Mouse (Mus musculus): Measurements from ENCODE around the gene Ccdc181. TPM values are rescaled to one million over a fixed set of nuclear protein-coding genes. Genes with fewer than 3 reads are reported as not detected.
A peak's percentile ranks its signal among the peaks of the same experiment; 100 is the strongest.
"Not testable (repeated sequence)": the region's sequence is repeated elsewhere in the genome, so short reads cannot be mapped to it uniquely, and the experiment has no call there.

The Ccdc181 gene
- total RNA-seq (2015; ENCODE audit: low replicate concordance), result 1.7 and 15.5 TPM in 2 replicates
- total RNA-seq (2017; ENCODE audit: low replicate concordance), result 8.4 and 9.0 TPM in 2 replicates

DNA sequence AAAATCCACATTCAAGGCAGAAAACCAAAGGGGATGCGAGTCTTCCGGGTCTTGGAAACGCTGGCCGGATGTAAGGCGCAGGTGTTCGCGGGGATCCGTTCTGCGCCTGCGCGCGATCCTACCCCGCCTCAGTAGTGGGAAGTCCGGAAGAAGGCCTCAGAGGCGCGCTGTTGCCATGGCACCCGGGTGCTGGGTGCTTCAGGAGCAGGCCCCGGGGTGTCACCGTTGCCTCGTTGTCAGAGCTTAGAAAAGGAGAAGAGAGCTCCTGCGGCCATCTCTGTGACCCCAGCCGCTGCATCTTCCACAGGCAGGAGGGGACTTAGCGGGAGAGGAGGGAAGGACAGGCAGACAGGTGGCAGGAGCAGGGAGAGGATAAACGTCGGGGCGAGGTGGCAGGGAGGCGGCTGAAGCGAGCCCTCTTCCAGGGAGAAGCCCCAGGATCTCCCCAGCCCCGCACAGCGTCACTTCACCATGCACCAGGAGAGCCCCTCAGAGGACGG, at the start of gene Ccdc181:
Gene Ccdc181 (plus strand): TSS at position 131 of the 500 bp plus-strand sequence.
- peak; percentile 100 for ATAC-seq (replicated peaks; ENCODE audit: low FRiP score, poor library complexity, severe bottlenecking)

DNA sequence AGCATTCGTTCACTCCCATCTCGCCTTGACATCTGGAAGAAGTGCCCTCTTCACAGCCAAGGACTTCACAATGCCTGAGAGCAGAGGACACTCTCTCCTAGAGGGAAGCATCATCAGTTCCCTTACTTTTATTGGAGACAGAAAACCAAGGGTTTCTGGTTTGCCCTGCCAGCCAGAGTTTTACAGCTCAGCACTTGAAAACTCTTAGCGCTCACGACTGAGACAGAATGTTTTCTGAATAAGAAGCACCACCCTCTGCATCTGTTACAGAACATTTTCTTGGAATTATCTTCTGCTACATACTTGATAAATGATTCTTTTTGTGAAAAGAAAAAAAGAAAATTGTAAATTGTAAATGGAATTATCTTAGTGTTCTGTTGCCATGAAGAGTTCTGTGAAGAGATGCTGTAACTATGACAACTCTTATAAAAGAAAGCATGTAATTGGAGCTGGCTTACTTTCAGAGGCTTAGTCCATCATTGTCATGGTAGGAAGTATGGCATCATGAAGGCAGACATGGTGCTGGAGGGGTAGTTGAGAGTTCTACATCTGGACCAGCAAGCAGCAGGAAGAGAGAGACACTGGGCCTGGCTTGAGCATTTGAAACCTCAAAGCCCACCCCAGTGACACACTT, 43.3 kb upstream of the Ccdc181 start:
- ATAC-seq (replicated peaks; ENCODE audit: low FRiP score, poor library complexity, severe bottlenecking), result not testable (repeated sequence)

DNA sequence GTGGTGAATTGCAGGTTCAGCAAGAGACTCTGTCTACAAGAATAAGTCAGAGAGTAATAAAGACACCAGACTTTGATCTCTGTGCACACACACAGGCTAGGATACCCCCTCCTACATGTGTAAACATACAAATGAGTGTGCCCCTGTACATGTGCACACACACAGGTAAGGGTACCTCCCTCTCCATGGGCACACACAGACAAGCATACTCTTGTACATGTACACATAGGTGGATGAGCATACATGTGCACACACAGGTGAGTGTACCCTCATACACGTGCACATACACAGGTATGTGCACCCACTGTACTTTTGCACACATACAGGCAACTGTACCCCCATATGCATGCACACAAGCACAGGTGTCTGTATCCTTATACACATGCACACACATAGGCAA, 41.9 kb upstream of the Ccdc181 start:
- no peak for ATAC-seq (replicated peaks; ENCODE audit: low FRiP score, poor library complexity, severe bottlenecking)

DNA sequence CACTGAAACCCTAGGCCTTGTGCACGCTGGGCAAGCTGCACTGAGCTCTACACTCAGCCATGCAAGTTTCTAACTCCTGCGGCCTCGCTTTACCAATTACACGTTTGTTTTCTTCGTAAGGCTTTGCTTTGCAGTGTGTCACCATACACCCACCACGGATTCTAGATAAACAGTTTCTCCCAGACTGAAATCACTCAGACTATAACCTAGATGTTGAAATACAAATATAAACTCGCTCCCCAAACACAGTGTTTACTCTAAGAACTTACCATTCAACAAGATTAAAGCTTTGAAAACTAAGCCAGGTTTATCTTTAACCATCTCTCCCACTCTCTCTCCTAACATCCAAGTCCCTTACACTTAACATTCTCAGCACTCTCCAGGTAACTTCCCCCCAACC, 40.3 kb upstream of the Ccdc181 start:
- ATAC-seq (replicated peaks; ENCODE audit: low FRiP score, poor library complexity, severe bottlenecking), result no peak

GRCm38 (mm10) chr1:164236078-164236477, 39.3 kb upstream of the Ccdc181 start:
- ATAC-seq (replicated peaks; ENCODE audit: low FRiP score, poor library complexity, severe bottlenecking), result no peak

DNA sequence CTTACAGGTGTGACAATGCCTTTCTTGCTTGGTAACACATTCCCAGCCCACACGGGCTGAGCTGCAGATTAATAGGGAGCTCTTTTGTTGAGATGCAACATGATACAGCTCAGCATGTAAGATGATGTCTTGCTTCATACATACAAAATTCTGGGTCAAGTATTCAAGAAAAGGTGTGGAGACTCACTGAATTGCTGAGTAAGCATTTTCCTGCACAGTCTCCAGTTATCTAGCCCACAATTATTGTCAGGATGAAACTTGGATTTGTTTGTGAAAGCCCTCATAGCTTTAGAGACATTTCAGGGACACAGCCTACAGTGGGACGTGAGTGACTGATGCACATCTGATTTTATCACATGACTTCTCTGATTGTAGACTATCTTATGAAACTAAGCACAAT, 33.9 kb upstream of the Ccdc181 start:
- ATAC-seq (replicated peaks; ENCODE audit: low FRiP score, poor library complexity, severe bottlenecking), result no peak

- no peak for ATAC-seq (replicated peaks; ENCODE audit: low FRiP score, poor library complexity, severe bottlenecking)
Measured at GRCm38 (mm10) chr1:164242809-164243208, 32.6 kb upstream of the Ccdc181 start.

GRCm38 (mm10) chr1:164247442-164247841, 27.9 kb upstream of the Ccdc181 start:
- no peak for ATAC-seq (replicated peaks; ENCODE audit: low FRiP score, poor library complexity, severe bottlenecking)

DNA sequence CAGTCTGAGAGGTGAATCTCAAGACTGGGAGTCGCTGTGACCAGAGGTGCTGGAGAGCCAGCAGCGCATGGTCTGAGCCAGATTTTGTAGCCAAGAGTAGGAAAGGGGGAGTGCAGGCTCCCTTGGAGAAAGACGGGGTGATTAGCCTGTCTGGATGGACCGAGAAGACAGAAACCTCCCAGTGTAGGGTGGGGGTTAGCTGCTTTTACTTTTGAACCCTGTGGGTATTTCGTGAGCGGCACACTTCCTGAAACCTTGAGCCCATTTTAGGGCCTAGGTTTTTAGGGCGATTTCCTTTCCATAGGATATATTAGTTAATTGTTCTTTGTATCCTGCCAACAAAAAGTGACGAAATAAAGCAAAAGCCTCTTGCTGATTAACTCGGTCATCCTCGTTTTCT, 27.4 kb upstream of the Ccdc181 start:
- no peak for ATAC-seq (replicated peaks; ENCODE audit: low FRiP score, poor library complexity, severe bottlenecking)

DNA sequence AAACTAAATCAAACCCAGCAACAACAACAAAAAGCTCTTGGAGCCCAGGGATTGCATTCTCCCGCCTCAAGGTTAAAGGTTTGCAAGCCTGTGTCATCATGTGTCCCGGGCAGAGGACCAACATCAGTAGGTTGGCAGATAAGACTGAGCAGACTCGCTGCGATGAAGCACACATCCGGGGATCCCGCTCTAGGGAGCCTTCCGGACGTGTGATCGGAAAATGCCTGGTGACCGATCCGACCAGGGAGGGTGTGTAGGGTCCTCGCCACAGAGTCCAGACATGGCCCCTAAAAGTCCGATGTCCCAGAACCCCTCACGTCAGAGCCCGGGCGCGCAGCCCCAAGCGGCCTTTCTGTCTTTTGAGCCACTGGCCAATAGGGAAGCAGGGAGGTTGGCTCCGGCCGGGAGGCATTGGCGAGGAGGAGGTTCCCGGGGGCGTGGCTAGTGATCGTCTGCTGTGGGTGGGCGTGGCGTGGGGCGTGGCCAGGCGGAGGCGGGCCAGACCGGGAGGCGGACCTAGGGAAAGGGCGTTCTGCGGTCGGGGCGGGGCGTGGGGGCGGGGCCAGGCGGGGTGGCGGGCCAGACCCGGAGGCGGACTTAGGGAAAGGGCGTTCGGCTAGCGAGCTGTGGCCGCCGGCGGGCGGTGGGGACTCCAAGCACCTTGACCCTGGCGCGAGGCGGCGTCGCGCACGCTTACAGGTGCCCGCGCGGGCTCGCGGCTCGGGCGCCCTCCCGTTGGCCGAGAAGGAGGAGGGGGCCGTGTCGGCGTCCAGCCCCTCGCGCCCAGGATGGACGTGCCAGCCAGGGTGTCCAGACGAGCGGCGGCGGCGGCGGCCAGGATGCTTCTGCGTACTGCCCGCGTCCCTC, 26.7 kb upstream of the Ccdc181 start, which contains the start of gene Slc19a2:
Gene Slc19a2 (plus strand): TSS at position 582 of the 867 bp plus-strand sequence.
- ATAC-seq (replicated peaks; ENCODE audit: low FRiP score, poor library complexity, severe bottlenecking), result peak; percentile 87

DNA sequence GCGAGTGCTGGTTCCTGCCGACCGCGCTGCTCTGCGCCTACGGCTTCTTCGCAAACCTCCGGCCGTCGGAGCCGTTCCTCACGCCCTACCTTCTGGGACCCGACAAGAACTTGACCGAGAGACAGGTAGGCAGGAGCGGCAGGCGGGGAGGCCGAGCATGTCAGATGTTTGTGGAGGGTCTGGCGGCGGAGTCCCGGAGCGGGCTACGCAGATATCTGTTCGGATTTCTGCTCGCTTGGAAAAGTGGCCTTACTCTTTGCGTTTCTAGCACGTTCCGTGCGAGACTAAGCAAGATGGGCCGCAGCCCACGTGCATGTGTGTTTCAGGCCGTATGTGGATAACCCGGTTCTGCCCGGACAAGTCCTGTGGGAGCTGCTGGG, 26.1 kb upstream of the Ccdc181 start:
- ATAC-seq (replicated peaks; ENCODE audit: low FRiP score, poor library complexity, severe bottlenecking), result no peak; the same call in none of the 2 replicates

- ATAC-seq (replicated peaks; ENCODE audit: low FRiP score, poor library complexity, severe bottlenecking), result no peak
Measured at GRCm38 (mm10) chr1:164250391-164251150, 24.8 kb upstream of the Ccdc181 start.

DNA sequence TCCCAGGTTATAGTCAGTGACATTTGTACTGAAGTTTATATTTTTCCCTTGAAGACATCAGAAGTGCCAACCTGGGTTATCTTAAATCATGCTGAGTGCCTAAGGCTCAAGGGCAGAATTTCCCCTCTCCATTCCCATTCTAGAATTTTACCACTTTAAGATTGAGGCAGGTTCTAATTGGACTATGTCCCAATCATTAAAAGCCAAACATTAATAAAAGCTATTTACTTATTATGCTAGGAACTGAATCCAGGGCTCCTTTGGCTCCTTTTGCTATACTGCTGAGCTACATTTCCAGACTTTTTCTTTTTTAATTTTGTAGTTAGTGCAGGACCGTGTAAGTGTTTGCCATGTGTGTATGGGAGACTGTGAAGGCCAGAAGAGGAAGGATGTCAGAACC, 23.9 kb upstream of the Ccdc181 start:
- no peak for ATAC-seq (replicated peaks; ENCODE audit: low FRiP score, poor library complexity, severe bottlenecking)

DNA sequence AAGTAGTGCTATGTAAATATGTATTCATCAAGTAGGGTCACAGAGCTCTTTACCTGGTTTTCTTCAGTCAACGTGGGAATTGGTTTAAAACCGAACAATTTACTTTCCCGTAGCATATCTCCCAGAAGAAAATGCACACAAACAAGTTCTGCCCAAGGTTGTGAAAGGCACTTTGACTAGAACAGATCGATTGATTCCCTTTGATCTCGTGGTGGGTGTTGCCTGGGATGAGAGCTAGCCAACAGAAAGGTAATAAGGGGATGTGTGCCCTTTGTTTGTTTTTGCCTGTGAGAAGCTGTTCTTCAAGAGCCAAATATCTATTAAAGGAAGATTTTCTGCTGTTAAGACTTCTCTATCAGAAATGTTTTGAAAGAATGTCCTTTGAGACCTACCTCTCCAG, 22.8 kb upstream of the Ccdc181 start:
- ATAC-seq (replicated peaks; ENCODE audit: low FRiP score, poor library complexity, severe bottlenecking), result no peak

DNA sequence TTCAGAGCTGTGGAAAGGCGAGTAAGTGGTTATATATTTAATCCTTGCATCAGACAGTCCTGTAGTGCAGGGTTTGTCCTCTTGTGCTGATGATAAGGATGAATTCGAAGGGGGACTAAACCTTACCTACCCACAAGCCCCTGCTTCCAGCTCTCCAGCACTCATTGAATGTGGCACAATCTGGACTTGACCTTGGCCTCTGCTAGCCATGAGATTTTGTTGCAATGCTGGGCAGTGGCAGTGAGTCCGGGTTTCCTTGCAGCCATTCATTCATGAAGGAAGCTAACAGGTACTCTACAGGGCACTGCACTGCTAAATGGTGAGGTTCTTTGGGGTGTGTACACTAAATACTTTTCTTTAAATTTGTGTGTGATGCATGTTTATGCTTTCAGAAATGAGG, 20.5 kb upstream of the Ccdc181 start:
- no peak for ATAC-seq (replicated peaks; ENCODE audit: low FRiP score, poor library complexity, severe bottlenecking)

- no peak for ATAC-seq (replicated peaks; ENCODE audit: low FRiP score, poor library complexity, severe bottlenecking)
Measured at GRCm38 (mm10) chr1:164260171-164261028, 15.0 kb upstream of the Ccdc181 start.

DNA sequence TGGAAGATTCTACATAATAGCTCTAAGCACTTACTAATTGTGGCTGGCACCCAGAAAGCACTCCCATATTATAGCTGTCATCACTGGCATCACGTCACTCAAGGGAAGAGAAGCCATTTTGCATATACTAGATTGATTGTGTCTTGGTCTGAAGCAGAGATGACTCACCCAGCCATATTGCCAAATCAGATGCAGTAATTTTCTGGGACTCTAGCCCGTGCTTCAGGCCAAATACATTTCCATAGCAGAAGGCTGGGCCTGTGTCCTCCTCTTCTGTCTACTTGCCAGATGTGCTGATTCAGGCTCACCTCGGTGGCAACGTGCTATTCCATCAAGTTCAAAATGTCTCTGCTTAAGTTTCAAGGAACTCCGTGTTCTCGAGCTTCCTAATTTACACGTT, 13.8 kb upstream of the Ccdc181 start:
- no peak for ATAC-seq (replicated peaks; ENCODE audit: low FRiP score, poor library complexity, severe bottlenecking)

DNA sequence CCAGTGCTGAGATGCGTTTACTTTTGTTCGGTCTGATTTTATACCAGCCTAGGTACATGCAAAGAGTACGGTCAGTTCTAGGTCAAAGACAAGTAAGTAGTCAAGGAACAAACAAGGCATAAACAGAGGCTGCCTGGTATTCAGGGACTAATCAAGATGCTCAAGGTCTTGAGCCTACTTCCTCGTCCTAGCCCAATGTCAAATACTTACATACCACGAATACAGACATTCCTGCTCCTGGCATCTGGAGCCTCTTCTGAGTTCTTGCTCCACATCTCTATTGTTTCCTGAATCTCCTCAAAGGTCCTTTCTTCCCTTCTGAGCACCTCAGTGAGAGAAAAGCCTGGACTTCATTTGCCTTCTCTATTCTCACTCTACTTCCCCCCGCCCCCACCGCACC, 4.4 kb upstream of the Ccdc181 start:
- ATAC-seq (replicated peaks; ENCODE audit: low FRiP score, poor library complexity, severe bottlenecking), result no peak

GRCm38 (mm10) chr1:164273659-164274058, 1.7 kb upstream of the Ccdc181 start:
- ATAC-seq (replicated peaks; ENCODE audit: low FRiP score, poor library complexity, severe bottlenecking), result no peak
